Mouse (Mus musculus): ENCODE measurements around the gene Atp6v1g2.

DNA sequence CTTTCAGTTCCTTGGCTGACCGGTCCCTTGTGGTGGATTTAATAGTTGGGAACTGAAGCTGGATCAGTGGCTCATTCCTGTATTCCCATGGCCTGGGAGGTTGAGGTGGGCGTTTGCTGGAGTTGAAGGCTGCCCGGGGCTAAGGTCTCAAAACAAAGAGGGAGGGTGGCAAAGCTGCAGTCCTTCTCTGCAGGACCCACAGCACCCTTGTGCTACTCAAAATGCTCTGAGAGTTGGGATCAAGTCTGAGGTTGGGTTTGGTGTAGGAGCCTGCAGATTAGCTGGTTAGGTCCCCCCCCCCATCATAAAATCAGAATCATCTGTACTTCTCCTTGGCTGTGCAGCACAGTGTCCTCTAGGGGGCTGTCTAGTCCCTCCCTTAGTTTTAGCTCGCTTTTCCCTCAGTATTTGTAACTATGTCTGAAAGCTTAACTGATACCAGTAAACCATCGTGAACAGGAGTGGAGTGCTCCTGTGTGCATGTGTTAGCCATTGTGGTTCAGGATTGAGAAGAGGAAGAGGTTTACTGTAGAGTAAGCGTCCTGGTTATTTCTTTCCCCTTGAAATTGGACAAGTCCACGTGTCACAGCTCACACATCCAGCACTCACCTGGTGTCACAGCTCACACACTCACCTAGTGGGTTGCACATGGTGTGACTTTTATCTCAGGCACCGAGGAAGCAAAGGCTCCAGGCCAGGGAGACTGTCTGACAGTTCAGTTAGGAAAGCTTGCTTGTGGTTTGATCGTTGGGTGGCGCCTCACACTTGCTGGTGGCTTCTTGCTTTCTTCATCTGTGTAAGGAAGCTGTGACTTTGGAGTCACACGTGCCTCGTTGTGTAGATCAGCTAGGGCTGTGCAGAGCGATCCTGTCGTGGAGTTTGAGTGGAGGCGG is 12.5 kb downstream of the Atp6v1g2 start:
- TF ChIP-seq GATA1 (IDR thresholded peaks at IDR 0.05; ENCODE audit: low read length) (no peak), TAL1 (IDR thresholded peaks at IDR 0.05; ENCODE audit: low read length) (no peak)

Data from erythroblast, embryonic 14.5 days (primary cell).